Mouse (Mus musculus) intestine, embryonic 14.5 days (tissue): ENCODE results near the gene P4ha1. TPM values are rescaled to one million over a fixed set of nuclear protein-coding genes. Genes with fewer than 3 reads are reported as not detected.
"Not testable (repeated sequence)": the region's sequence is repeated elsewhere in the genome, so short reads cannot be mapped to it uniquely, and the experiment has no call there.

Experiments used
- ATAC-seq: fragments of 200-750 bp; cut with Nextera tagmentation; replicated peaks from 2 replicates; pipeline ENCODE4 v1.8.0; 2017; ENCODE audit warnings: low read depth, moderate number of reproducible peaks, moderate TSS enrichment, moderate library complexity; ENCODE audit not compliant: low FRiP score, low TSS enrichment
- DNase-seq: peaks from one replicate; pipeline ENCODE4 v3.0.0-alpha.2; 2018; ENCODE audit warnings: low spot score
- H3K27ac ChIP-seq: fragments of 300-500 bp; sonication (generic); 2 replicates; pipeline ENCODE4 v1.5.1; 2014; ENCODE audit warnings: low read depth, mild to moderate bottlenecking, control low read depth
- H3K27me3 ChIP-seq: fragments of 300-500 bp; sonication (generic); replicated peaks from 2 replicates; pipeline ENCODE4 v1.6.1; 2014; ENCODE audit warnings: low read length, control low read depth; ENCODE audit not compliant: control insufficient read depth, insufficient read depth
- H3K36me3 ChIP-seq: fragments of 300-500 bp; sonication (generic); 2 replicates; pipeline ENCODE4 v1.6.1; 2014; ENCODE audit warnings: low read length, control low read depth; ENCODE audit not compliant: control insufficient read depth, insufficient read depth
- H3K4me1 ChIP-seq: fragments of 300-500 bp; sonication (generic); replicated peaks from 2 replicates; pipeline ENCODE4 v1.6.1; 2014; ENCODE audit warnings: low read length, control low read depth, mixed read lengths; ENCODE audit not compliant: control insufficient read depth, insufficient read depth
- H3K4me2 ChIP-seq: fragments of 300-500 bp; sonication (generic); 2 replicates; pipeline ENCODE4 v1.6.1; 2014; ENCODE audit warnings: low read length
- H3K4me3 ChIP-seq: fragments of 300-500 bp; sonication (generic); 2 replicates; pipeline ENCODE4 v1.5.1; 2014; ENCODE audit warnings: low read depth, low read length, control low read depth, mixed read lengths
- H3K9ac ChIP-seq: fragments of 300-500 bp; sonication (generic); 2 replicates; pipeline ENCODE4 v1.6.1; 2014; ENCODE audit warnings: mild to moderate bottlenecking, low read length
- H3K9me3 ChIP-seq: fragments of 300-500 bp; sonication (generic); 2 replicates; pipeline ENCODE4 v1.6.1; 2016; ENCODE audit warnings: low read length, control low read depth; ENCODE audit not compliant: control insufficient read depth
- WGBS: fragments of 180-500 bp; shearing (Covaris S2); extraction: QIAGEN DNeasy Blood & Tissue Kit; methylation state at CpG from one replicate; pipeline ENCODE4 v1.1.7; 2014; 5-methylcytosine and 5-hydroxymethylcytosine counted together
- polyA plus RNA-seq: library from polyadenylated mRNA; unstranded; fragments of >200 nt; fragmentation: Nextera tagmentation; extraction: Ambion mirVana; gene quantifications from 2 replicates; pipeline ENCODE4 v1.2.1, GENCODE M21; 2014

Gene P4ha1
- polyA plus RNA-seq, 1 experiment from 2014 or later = 65.2 TPM

DNA sequence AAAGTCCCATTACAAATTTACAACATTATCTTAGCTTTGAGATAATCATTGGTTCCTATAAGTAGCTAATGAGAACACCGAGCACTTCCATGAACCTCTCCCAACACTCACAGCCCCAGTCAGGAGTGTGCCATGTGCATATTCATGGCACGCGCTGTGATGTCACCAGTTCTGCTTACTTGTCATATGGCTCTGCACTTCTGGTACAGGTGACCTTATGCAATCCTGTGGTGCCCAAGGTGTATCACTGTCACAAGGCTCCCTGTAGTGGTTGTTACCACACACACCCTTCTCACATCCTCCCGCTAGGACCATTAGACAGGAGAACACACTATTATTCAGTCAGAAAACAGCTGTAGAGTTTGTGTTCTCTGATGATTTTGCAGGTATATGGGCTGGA is 43.6 kb downstream of the P4ha1 start:
- ATAC-seq = no peak
- 95% methylated on average over 4 of the region's 4 CpGs for WGBS
- H3K36me3 ChIP-seq = peaks cover 99% of the 10 kb centered on the region

DNA sequence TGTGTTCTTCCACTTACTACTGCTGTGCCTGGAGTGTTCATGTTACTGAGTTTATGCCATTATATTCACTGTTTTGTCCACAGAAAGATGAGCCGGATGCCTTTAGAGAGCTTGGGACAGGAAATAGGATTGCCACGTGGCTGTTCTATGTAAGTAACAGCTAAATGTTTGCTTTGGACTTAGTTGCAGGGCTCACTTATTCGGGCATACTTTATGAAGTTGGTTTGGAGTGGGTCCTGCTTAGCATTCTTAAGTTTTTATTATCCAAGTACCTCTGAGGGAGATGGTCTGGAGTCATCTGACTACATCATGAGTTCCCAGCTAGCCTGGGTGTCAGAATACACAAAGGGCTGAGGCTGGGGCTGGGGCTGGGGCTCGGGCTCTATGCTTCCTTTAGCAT is 44.1 kb downstream of the P4ha1 start:
- ATAC-seq = no peak
- Histone ChIP-seq H3K9ac (no peak overlapping the region), H3K4me1 (no peaks in the 10 kb centered on the region), H3K27me3 (no peaks in the 10 kb centered on the region), H3K4me2 (no peak overlapping the region), H3K9me3 (no peaks in the 10 kb centered on the region), H3K27ac (no peak overlapping the region), H3K4me3 (no peak overlapping the region), H3K36me3 (peaks cover 99% of the 10 kb centered on the region)
- DNase-seq = no peak
- 70% methylated on average over 4 of the region's 4 CpGs for WGBS

More for the DNA sequence above, 43.6 kb downstream of the P4ha1 start:
- no peak overlapping the region for H3K9ac ChIP-seq
- H3K27me3 ChIP-seq = no peaks in the 10 kb centered on the region
- H3K4me3 ChIP-seq = no peak overlapping the region
- H3K27ac ChIP-seq = no peak overlapping the region
- H3K4me1 ChIP-seq = no peaks in the 10 kb centered on the region
- H3K4me2 ChIP-seq = no peak overlapping the region
- H3K9me3 ChIP-seq = no peaks in the 10 kb centered on the region
- no peak for DNase-seq

DNA sequence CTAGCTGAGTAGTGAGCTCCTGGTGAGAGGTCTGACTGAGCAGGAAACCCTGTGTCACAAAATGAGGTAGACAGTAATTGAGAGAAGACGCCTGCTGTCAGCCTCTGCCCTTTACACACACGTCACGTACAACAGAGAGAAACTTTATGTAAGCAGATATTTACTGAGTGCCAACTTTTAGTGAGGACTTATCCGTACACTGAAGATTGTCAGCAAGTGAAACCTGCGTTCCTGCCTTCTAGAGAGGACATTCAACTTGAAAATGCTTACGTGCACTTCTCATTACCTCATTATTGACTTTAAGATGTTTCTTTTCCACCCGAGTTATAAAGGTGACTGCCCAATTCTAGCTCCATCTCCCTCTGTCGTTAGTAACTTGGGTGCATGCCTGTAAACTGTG is 45.6 kb downstream of the P4ha1 start:
- Histone ChIP-seq H3K4me1 (no peaks in the 10 kb centered on the region), H3K36me3 (peaks cover 98% of the 10 kb centered on the region), H3K27ac (no peak overlapping the region), H3K9ac (no peak overlapping the region), H3K27me3 (no peaks in the 10 kb centered on the region), H3K4me2 (no peak overlapping the region), H3K4me3 (no peak overlapping the region), H3K9me3 (no peaks in the 10 kb centered on the region)
- WGBS = 87% methylated on average over 8 of the region's 8 CpGs
- ATAC-seq (no peak), DNase-seq (no peak)

DNA sequence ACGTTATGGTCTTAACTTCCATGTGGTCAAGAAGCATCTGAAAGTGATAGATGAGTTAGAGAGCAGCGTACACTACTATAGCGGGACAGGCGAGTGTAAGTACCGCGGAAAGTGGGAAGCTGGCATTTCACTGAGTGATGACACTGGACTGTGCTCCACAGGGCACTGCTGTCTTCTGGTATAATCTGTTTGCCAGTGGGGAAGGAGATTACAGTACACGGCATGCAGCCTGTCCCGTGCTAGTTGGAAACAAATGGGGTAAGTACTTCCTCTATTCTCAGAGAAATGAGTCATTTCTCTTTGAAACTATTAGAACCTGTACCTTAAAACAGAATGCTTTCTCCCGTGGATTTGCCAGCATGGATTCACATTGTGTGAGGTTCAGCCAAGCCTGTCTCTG is 46.3 kb downstream of the P4ha1 start:
- ATAC-seq = no peak
- WGBS = 91% methylated on average over 9 of the region's 9 CpGs
- Histone ChIP-seq H3K27me3 (no peaks in the 10 kb centered on the region), H3K9ac (no peak overlapping the region), H3K4me3 (no peak overlapping the region), H3K9me3 (no peaks in the 10 kb centered on the region), H3K4me2 (no peak overlapping the region), H3K27ac (no peak overlapping the region), H3K4me1 (no peaks in the 10 kb centered on the region), H3K36me3 (peaks cover 98% of the 10 kb centered on the region)
- DNase-seq = no peak

DNA sequence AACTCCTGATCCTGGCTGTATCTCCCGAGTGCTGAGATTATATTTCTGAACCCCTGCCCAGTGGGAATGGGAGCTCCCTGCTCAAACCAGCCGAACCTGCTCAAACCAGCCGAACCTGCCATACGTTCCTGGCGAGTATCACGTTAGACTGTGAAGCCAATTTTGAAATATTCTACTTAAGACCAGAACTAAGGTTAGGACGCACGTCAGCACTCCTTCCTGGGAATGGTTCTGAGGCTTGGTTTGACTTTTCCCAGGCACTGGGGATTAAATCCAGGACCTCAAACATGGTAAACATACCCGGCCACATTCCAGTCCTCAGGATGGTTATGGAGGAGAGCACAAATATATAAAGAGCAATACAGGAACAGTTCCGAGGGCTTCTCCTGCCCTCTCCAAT is 54.8 kb downstream of the P4ha1 start:
- H3K27me3 ChIP-seq = no peaks in the 10 kb centered on the region
- no peak overlapping the region for H3K4me3 ChIP-seq
- H3K4me1 ChIP-seq = no peaks in the 10 kb centered on the region
- 71% methylated on average over 10 of the region's 10 CpGs for WGBS
- ATAC-seq = no peak
- no peak overlapping the region for H3K9ac ChIP-seq
- H3K27ac ChIP-seq = no peak overlapping the region
- no peak overlapping the region for H3K4me2 ChIP-seq
- peak; percentile 52 for DNase-seq
- H3K36me3 ChIP-seq = peaks cover 18% of the 10 kb centered on the region
- no peaks in the 10 kb centered on the region for H3K9me3 ChIP-seq

DNA sequence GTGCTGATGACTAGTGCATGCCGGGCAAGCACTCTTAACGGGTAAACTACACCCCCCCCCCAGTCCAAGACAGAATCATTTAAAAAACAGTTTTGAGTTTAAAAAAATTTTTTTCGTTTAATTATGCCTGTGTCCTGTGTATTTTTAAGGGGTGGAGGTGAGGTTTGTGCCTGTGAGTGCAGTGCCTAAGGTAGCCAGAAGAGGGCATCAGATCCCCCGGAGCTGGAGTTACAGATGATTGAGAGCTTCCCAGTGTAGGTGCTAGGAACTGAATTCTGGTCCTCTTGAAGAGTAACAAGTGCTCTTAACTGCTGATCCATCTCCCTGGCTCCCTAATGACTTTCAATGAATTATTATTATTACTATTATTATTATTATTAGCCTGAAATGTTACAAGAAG is 55.6 kb downstream of the P4ha1 start:
- Histone ChIP-seq H3K9me3 (no peaks in the 10 kb centered on the region), H3K9ac (no peak overlapping the region), H3K4me3 (no peak overlapping the region), H3K27ac (no peak overlapping the region), H3K27me3 (no peaks in the 10 kb centered on the region), H3K4me1 (no peaks in the 10 kb centered on the region), H3K4me2 (no peak overlapping the region), H3K36me3 (peaks cover 10% of the 10 kb centered on the region)
- DNase-seq (no peak), ATAC-seq (no peak)
- 94% methylated on average over 4 of the region's 4 CpGs for WGBS

DNA sequence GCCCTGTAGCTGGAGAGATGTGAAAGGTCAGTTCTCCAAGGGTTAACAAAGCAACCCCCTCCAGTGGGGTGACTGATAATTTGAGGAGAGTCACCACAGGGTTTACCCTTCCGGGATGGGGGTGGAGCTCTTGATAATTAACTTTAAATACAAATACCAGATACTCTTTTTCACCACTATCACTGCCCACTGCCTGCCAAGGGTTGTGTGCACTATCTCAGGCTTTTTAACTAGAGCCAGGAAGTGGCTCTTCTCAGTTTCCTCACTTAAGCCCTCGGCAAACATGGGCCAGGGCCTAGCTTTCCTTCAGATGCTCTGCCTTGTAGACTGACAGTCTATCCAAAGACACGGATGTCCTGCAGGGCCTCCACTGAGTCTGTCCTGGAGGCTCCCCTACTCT is 56.8 kb downstream of the P4ha1 start:
- Histone ChIP-seq H3K4me1 (no peaks in the 10 kb centered on the region), H3K27ac (no peak overlapping the region), H3K36me3 (no peaks in the 10 kb centered on the region), H3K27me3 (no peaks in the 10 kb centered on the region), H3K4me2 (no peak overlapping the region), H3K9me3 (no peaks in the 10 kb centered on the region), H3K9ac (no peak overlapping the region), H3K4me3 (no peak overlapping the region)
- 42% methylated on average over 3 of the region's 3 CpGs for WGBS
- ATAC-seq = no peak
- DNase-seq = no peak

DNA sequence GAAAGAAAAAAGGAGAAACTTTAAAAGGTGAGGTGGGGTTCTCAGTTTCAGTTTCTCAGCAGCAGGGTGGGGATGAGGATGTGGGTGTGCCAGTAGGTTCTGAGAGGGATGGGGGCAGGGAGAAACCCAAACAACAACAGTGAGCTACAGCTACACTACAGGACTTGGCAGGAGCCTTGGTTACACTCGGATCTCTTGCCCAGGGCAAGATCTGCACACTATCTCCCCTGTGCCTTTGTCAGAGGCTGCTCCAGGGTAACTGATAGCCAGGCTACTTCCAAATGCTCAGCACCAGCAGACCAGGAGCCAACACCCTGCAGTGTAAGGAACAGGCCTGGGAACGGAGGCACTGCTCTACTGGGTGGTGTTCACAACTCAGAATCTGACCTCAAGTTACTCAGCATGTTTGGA is 57.3 kb downstream of the P4ha1 start:
- Histone ChIP-seq H3K27me3 (no peaks in the 10 kb centered on the region), H3K27ac (no peak overlapping the region), H3K9me3 (no peaks in the 10 kb centered on the region), H3K4me1 (no peaks in the 10 kb centered on the region), H3K4me3 (no peak overlapping the region), H3K9ac (no peak overlapping the region), H3K36me3 (no peaks in the 10 kb centered on the region), H3K4me2 (no peak overlapping the region)
- DNase-seq = no peak
- ATAC-seq = no peak
- 68% methylated on average over 2 of the region's 2 CpGs for WGBS

DNA sequence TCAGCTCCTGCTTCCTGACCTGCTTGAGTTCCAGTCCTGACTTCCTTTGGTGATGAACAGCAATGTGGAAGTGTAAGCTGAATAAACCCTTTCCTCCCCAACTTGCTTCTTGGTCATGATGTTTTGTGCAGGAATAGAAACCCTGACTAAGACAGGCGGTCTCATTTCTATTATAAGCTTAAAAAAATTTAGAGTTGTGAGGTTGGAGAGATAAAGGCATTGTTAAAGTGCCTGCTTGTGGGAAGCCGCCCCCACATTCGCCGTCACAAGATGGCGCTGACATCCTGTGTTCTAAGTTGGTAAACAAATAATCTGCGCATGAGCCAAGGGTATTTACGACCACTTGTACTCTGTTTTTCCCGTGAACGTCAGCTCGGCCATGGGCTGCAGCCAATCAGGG is 58.5 kb downstream of the P4ha1 start:
- H3K36me3 ChIP-seq, DNase-seq, H3K9ac ChIP-seq, ATAC-seq, H3K4me2 ChIP-seq, H3K27ac ChIP-seq, H3K4me1 ChIP-seq, H3K27me3 ChIP-seq, H3K9me3 ChIP-seq, H3K4me3 ChIP-seq: not testable (repeated sequence)
- 84% methylated on average over 5 of the region's 10 CpGs for whole genome bisulfite sequencing
